Mouse (Mus musculus): ENCODE results near the gene Map7. TPM values are rescaled to one million over a fixed set of nuclear protein-coding genes. Genes with fewer than 3 reads are reported as not detected.

The Map7 gene
- total and polyA plus RNA-seq, 2 experiments from 2014 or later = 6.3 to 14.5 TPM

DNA sequence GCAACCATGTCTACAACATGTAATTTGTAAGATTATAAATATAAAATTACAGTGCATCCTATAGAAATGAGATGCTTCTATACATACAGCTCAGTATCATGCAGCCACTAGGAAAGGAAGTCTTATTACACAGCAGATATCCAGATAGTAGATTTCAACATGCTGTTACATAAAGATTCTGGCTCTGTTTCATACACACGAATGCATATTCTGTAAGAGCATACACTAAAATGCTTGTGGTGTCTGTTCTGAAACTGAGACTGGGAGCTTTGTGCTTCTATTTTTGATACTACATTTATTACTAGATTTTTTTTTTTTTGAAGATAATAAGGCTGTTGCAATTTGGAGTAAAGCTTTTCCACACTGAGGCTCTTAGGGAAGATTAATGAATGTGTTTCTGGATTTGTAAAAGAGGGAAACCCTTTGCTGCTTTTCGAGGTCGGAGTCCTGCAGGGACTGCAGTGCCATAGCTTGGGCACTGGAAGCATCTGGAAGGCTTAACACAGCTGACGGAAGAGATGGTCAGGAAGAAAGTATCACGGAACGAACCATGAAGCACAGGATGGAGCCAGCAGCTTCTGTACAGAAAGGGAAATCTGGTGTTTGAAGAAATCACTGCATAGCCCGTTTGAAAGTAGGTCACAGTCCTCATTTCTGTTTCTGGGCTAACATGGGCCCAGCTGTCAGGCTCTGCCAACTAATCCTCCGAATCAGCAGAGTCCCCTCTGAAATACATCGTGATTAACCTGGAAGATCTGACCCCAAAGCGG is 50.9 kb downstream of the Map7 start:
- no peaks in the 10 kb centered on the region for H3K9me3 ChIP-seq (ENCODE audit: low read length)
- H3K9ac ChIP-seq = no peak overlapping the region
- ATAC-seq = peak; percentile 37
- peak overlapping the region; percentile 45; the same call in 1 of the 2 replicates for H3K27ac ChIP-seq (ENCODE audit: low read depth, low read length)
- no peaks in the 10 kb centered on the region for H3K36me3 ChIP-seq (ENCODE audit: insufficient read depth)
- no peak overlapping the region for H3K4me2 ChIP-seq (ENCODE audit: low read depth)
- TF ChIP-seq CTCF (IDR thresholded peaks at IDR 0.05; ENCODE audit: low read depth) = no peak
- no peak overlapping the region for H3K4me3 ChIP-seq (ENCODE audit: low read depth, low read length)
- H3K4me1 ChIP-seq (ENCODE audit: insufficient read depth) = no peaks in the 10 kb centered on the region
- 53% methylated on average over 10 of the region's 10 CpGs for WGBS
- DNase-seq = no peak
- H3K27me3 ChIP-seq (ENCODE audit: insufficient read depth, low read length) = no peaks in the 10 kb centered on the region

DNA sequence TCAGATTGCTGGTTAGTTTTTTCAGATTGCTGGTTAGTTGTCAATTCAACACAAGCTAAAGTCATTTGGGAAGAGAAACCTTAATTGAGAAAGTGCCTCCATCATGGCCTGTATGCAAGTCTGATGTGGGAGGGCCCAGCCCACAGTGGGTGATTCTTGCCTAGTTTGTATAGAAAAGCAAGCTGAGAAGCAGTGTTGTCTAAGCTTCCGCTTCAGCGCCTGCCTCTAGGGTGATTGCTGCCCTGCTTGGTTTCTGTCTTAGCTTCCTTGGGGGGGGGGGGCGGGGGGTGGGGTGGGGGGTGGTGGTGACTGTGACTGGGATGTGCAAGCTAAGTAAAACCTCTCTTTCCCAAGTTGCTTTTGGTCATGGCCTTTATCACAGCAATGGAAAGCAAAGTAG is 53.0 kb downstream of the Map7 start:
- Histone ChIP-seq H3K36me3 (ENCODE audit: insufficient read depth) (no peaks in the 10 kb centered on the region), H3K9ac (no peak overlapping the region), H3K9me3 (ENCODE audit: low read length) (no peaks in the 10 kb centered on the region), H3K4me3 (ENCODE audit: low read depth, low read length) (no peak overlapping the region), H3K27ac (ENCODE audit: low read depth, low read length) (no peak overlapping the region), H3K4me1 (ENCODE audit: insufficient read depth) (no peaks in the 10 kb centered on the region), H3K27me3 (ENCODE audit: insufficient read depth, low read length) (no peaks in the 10 kb centered on the region), H3K4me2 (ENCODE audit: low read depth) (no peak overlapping the region)
- WGBS = 26% methylated on average over 3 of the region's 3 CpGs
- no peak for DNase-seq
- ATAC-seq = no peak
- no peak for TF ChIP-seq CTCF (IDR thresholded peaks at IDR 0.05; ENCODE audit: low read depth)

DNA sequence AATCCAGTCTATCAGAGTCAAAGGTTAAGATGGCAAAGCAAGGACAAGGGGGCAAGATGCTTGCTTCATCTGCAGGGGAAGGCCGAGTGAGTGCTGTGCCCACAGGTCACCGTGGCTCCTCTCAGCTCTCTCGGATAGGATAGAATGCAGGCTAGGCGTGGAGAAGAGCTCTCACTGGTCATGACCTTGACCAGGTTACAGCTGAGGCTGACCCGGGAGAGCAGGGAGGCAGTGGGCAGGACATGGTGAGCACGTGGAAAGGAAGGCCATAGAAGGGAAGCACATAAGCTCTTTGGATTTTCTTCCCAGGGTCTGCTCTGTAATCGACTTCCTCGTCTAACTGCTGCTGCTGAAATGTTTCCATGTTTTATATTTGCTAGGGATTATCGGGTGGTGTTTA is 53.9 kb downstream of the Map7 start:
- WGBS = 76% methylated on average over 9 of the region's 9 CpGs
- no peak for TF ChIP-seq CTCF (IDR thresholded peaks at IDR 0.05; ENCODE audit: low read depth)
- H3K4me1 ChIP-seq (ENCODE audit: insufficient read depth) = no peaks in the 10 kb centered on the region
- DNase-seq (no peak), ATAC-seq (no peak)
- no peak overlapping the region for H3K4me2 ChIP-seq (ENCODE audit: low read depth)
- H3K9ac ChIP-seq = no peak overlapping the region
- H3K36me3 ChIP-seq (ENCODE audit: insufficient read depth) = no peaks in the 10 kb centered on the region
- H3K27me3 ChIP-seq (ENCODE audit: insufficient read depth, low read length) = no peaks in the 10 kb centered on the region
- no peak overlapping the region for H3K27ac ChIP-seq (ENCODE audit: low read depth, low read length)
- no peaks in the 10 kb centered on the region for H3K9me3 ChIP-seq (ENCODE audit: low read length)
- no peak overlapping the region for H3K4me3 ChIP-seq (ENCODE audit: low read depth, low read length)

DNA sequence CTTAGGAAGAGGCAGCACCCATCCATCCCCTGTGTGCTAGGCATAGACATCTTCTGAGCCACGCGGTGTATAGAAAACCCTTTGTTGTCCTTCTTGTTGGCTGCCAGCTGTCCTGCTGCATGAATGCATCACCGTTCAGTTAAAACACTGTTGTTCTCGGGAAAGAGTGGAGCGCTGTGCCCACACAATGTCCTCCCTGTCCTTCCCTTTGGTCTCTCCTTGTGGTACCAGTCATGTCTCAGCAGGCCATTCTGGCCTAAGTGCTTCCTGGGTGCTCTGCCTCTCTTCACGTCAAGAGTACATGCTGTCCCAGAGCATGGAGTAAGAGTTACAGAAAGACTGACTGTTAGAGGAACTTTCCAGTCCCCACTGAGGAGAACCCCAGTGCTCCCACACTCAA is 54.5 kb downstream of the Map7 start:
- DNase-seq (no peak), ATAC-seq (peak; percentile 42; the same call in 1 of the 2 replicates)
- Histone ChIP-seq H3K27me3 (ENCODE audit: insufficient read depth, low read length) (no peaks in the 10 kb centered on the region), H3K9me3 (ENCODE audit: low read length) (no peaks in the 10 kb centered on the region), H3K9ac (no peak overlapping the region), H3K36me3 (ENCODE audit: insufficient read depth) (no peaks in the 10 kb centered on the region), H3K4me2 (ENCODE audit: low read depth) (no peak overlapping the region), H3K27ac (ENCODE audit: low read depth, low read length) (no peak overlapping the region), H3K4me3 (ENCODE audit: low read depth, low read length) (no peak overlapping the region), H3K4me1 (ENCODE audit: insufficient read depth) (no peaks in the 10 kb centered on the region)
- no peak for TF ChIP-seq CTCF (IDR thresholded peaks at IDR 0.05; ENCODE audit: low read depth)
- 53% methylated on average over 6 of the region's 6 CpGs for WGBS

DNA sequence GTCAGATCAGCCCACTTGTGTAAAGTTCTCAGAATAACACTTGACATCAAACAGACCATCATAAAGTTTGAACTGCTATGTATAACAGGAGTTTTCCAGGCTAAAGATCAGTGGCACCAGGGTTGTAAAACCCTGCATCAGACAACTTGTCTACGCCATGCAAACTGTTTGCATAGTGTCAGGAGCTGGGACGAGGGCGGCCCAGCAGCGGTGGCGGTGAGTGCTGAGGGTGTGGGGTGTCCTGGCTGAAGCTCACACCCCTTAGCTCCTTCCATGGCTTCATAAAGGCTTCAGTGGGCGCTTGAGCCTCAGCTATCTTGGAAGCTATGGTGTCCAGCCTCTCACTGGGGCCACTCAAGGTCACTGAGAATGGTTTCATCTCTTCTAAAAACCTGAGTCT is 55.2 kb downstream of the Map7 start:
- Histone ChIP-seq H3K36me3 (ENCODE audit: insufficient read depth) (no peaks in the 10 kb centered on the region), H3K4me2 (ENCODE audit: low read depth) (no peak overlapping the region), H3K27ac (ENCODE audit: low read depth, low read length) (no peak overlapping the region), H3K4me1 (ENCODE audit: insufficient read depth) (no peaks in the 10 kb centered on the region), H3K4me3 (ENCODE audit: low read depth, low read length) (no peak overlapping the region), H3K9ac (no peak overlapping the region), H3K9me3 (ENCODE audit: low read length) (no peaks in the 10 kb centered on the region), H3K27me3 (ENCODE audit: insufficient read depth, low read length) (no peaks in the 10 kb centered on the region)
- no peak for TF ChIP-seq CTCF (IDR thresholded peaks at IDR 0.05; ENCODE audit: low read depth)
- WGBS = 96% methylated on average over 6 of the region's 6 CpGs
- ATAC-seq = no peak
- DNase-seq = no peak

DNA sequence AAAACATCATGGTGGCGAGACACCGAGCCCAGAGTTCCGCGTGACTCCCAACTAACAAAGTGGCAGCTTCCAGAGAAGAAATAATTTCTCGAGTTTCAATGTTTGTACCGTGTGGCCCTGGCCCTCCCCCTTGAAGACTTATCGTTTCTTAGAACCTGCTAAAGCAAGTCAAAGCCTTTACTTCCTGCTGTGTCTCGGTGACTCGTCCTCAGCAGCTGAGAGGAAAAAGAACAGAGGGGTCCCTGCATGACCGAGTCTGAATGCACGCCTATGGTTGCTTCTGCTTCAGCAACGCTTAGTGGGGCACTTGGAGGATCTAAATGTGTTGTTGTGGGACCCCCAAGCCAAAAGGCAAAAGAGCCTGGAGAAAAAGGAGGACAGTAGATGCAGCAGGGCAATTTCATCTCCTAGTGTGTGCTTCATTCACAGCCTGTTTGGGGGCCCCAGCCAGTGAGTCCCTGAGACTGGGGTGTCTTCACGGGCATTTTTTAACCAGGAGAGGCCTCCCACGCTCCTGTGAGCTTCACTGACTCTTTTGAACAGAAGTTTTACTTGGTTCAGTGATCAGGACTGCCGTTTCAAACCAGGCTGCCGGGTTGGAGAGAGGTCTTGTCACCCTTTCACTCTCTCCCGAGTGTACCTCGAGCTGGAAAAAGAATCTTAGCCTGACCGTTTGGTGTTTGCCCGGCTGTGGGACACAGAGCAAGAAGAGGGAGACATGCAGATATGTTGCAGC is 56.6 kb downstream of the Map7 start:
- TF ChIP-seq CTCF (IDR thresholded peaks at IDR 0.05; ENCODE audit: low read depth) = no peak
- H3K4me3 ChIP-seq (ENCODE audit: low read depth, low read length) = no peak overlapping the region
- H3K9me3 ChIP-seq (ENCODE audit: low read length) = no peaks in the 10 kb centered on the region
- no peak overlapping the region for H3K27ac ChIP-seq (ENCODE audit: low read depth, low read length)
- no peaks in the 10 kb centered on the region for H3K4me1 ChIP-seq (ENCODE audit: insufficient read depth)
- no peak overlapping the region for H3K9ac ChIP-seq
- 23% methylated on average over 20 of the region's 20 CpGs for WGBS
- no peak overlapping the region for H3K4me2 ChIP-seq (ENCODE audit: low read depth)
- ATAC-seq (no peak), DNase-seq (no peak)
- no peaks in the 10 kb centered on the region for H3K27me3 ChIP-seq (ENCODE audit: insufficient read depth, low read length)
- no peaks in the 10 kb centered on the region for H3K36me3 ChIP-seq (ENCODE audit: insufficient read depth)

DNA sequence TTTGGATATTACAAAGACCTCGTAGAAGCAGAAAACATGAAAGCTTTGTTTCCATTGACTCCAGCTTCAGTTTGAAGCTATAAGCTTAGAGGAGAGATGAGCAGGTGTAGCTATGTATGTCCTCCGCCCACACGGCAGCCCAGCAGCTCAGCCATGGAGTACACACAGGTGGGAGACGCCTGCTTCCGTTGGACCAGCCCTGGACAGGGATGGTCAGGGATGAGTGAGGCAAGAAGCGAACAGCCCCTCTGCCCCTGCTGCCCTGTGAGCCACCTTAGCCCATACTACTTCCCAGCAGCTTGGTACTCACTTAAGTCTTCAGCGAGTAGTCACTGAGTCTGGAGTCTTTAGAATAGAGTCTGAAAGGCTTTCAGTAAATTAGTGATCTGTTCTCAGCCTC is 58.7 kb downstream of the Map7 start:
- DNase-seq (no peak), ATAC-seq (no peak)
- Histone ChIP-seq H3K36me3 (ENCODE audit: insufficient read depth) (no peaks in the 10 kb centered on the region), H3K9me3 (ENCODE audit: low read length) (no peaks in the 10 kb centered on the region), H3K4me3 (ENCODE audit: low read depth, low read length) (no peak overlapping the region), H3K4me2 (ENCODE audit: low read depth) (no peak overlapping the region), H3K27ac (ENCODE audit: low read depth, low read length) (no peak overlapping the region), H3K4me1 (ENCODE audit: insufficient read depth) (no peaks in the 10 kb centered on the region), H3K9ac (no peak overlapping the region), H3K27me3 (ENCODE audit: insufficient read depth, low read length) (no peaks in the 10 kb centered on the region)
- no peak for TF ChIP-seq CTCF (IDR thresholded peaks at IDR 0.05; ENCODE audit: low read depth)
- WGBS = 76% methylated on average over 7 of the region's 7 CpGs
